ENCODE assay signal across 12 mouse cellular contexts in genomic region chr7:44463556-44464225, GRCm38 (mm10). TPM values are rescaled to one million over a fixed set of nuclear protein-coding genes. Genes with fewer than 3 reads are reported as not detected.
DNase-seq lines count a peak whose midpoint lies in the region; ATAC-seq and TF ChIP-seq lines count a peak whose summit lies in the region.
"Had no signal": no experiment of that assay in that cellular context is flagged by ENCODE, and none has a peak within 500 bp of the region (broad histone marks: within the 10 kb centered on the region; RNA-seq: fewer than 3 reads in every experiment).

No protein-coding gene starts in this region.

- no peaks in the 10 kb centered on the region for H3K9me3 ChIP-seq in liver, embryonic 12.5 days (replicated peaks)
- H3K9me3 ChIP-seq: heart, embryonic 15.5 days; kidney, embryonic 15.5 days; limb, embryonic 10.5 days had no signal

- H3K27me3 ChIP-seq in cerebellum, adult 2 months (ENCODE audit: control insufficient read depth, insufficient read depth, low read length), result no peaks in the 10 kb centered on the region
- peaks cover 74% of the 10 kb centered on the region for H3K27me3 ChIP-seq in liver, embryonic 12.5 days (replicated peaks)

- no peak for DNase-seq in layer of hippocampus, adult 2 months (ENCODE audit: low spot score in 2 of 2)
- no peak for DNase-seq in layer of hippocampus, postnatal 14 days (ENCODE audit: low spot score in 2 of 2)
- DNase-seq in cerebellum, adult 2 months, result peak; percentile 36 to 57
- DNase-seq in adrenal gland, adult (ENCODE audit: inconsistent age in 2 of 2, low spot score in 1 of 2), result no peak
- no peak for DNase-seq in kidney, adult 18-20 months

- H3K36me3 ChIP-seq in liver, embryonic 12.5 days, result no peaks in the 10 kb centered on the region
- H3K36me3 ChIP-seq: kidney, embryonic 15.5 days had no signal

- no peak for TF ChIP-seq CTCF in layer of hippocampus, adult 2 months (conservative IDR thresholded peaks at IDR 0.05)
- no peak for TF ChIP-seq CTCF in cerebellum, adult 2 months (IDR thresholded peaks at IDR 0.05; ENCODE audit: borderline replicate concordance, insufficient read depth, low read depth, low read length)
- TF ChIP-seq CTCF in cortical plate, adult 2 months (IDR thresholded peaks at IDR 0.05; ENCODE audit: extremely low read depth, insufficient read depth, low read length), result no peak

- H3K9ac ChIP-seq in liver, embryonic 12.5 days, result no peak overlapping the region
- H3K9ac ChIP-seq: heart, embryonic 15.5 days; kidney, embryonic 15.5 days had no signal

- peak overlapping the region; percentile 96 for H3K27ac ChIP-seq in layer of hippocampus, adult 2 months
- H3K27ac ChIP-seq in cerebellum, adult 2 months (ENCODE audit: insufficient read depth, low read length), result peak overlapping the region; percentile 80
- peak overlapping the region; percentile 29 for H3K27ac ChIP-seq in cortical plate, adult 2 months (ENCODE audit: insufficient read depth, low read length)
- H3K27ac ChIP-seq in liver, embryonic 12.5 days, result no peak overlapping the region
- H3K27ac ChIP-seq: heart, embryonic 15.5 days; kidney, embryonic 15.5 days; limb, embryonic 10.5 days had no signal

- H3K4me2 ChIP-seq in liver, embryonic 12.5 days, result 0 out of 2 replicates have a peak overlapping the region, but pooled peaks have one; percentile 39

- 45% methylated on average over 10 of the region's 10 CpGs for WGBS in cerebellum, adult 2 months
- 81% methylated on average over 10 of the region's 10 CpGs for WGBS in liver, embryonic 12.5 days (ENCODE audit: insufficient replicate concordance)

- no peak overlapping the region for H3K4me3 ChIP-seq in layer of hippocampus, adult 2 months
- no peak overlapping the region for H3K4me3 ChIP-seq in cerebellum, adult 2 months (replicated peaks; ENCODE audit: insufficient read depth, low read depth, low read length)
- no peak overlapping the region for H3K4me3 ChIP-seq in cortical plate, adult 2 months (ENCODE audit: insufficient read depth, low read length)
- no peak overlapping the region for H3K4me3 ChIP-seq in liver, embryonic 12.5 days
- H3K4me3 ChIP-seq: kidney, embryonic 15.5 days had no signal

- peaks cover 58% of the 10 kb centered on the region for H3K4me1 ChIP-seq in cerebellum, adult 2 months (ENCODE audit: control insufficient read depth, insufficient read depth, low read length)
- H3K4me1 ChIP-seq in cortical plate, adult 2 months (ENCODE audit: control insufficient read depth, insufficient read depth, low read length), result peaks cover 7% of the 10 kb centered on the region; the same call in 1 of the 2 replicates
- H3K4me1 ChIP-seq in liver, embryonic 12.5 days, result peaks cover 58% of the 10 kb centered on the region

- TF ChIP-seq POLR2A in cerebellum, adult 2 months (IDR thresholded peaks at IDR 0.05; ENCODE audit: borderline replicate concordance, insufficient read depth, low read length), result no peak
- no peak for TF ChIP-seq POLR2A in cortical plate, adult 2 months (IDR thresholded peaks at IDR 0.05; ENCODE audit: extremely low read depth, insufficient read depth, low read length)

- no peak for ATAC-seq in liver, embryonic 12.5 days

RNA-seq across cellular contexts. Expression of gene Aspdh, which starts 1.5 kb away (rescaled TPM):
- total RNA-seq in layer of hippocampus, adult 2 months (2021), result 10 to 100 TPM; 12.2 to 18.1 TPM
- 10 to 100 TPM; 15.0 to 15.4 TPM for total RNA-seq in layer of hippocampus, postnatal 14 days (2021)
- polyA plus RNA-seq in cerebellum, adult 2 months (2012; rRNA removed), result 9.3 and 10.2 TPM in 2 replicates
- polyA plus RNA-seq in cortical plate, adult 2 months (2012; rRNA removed), result 8.2 and 8.7 TPM in 2 replicates
- polyA plus RNA-seq in liver, embryonic 12.5 days (2016; fragmentation: Nextera tagmentation; extraction: Ambion mirVana), result 5.5 and 6.4 TPM in 2 replicates
- total RNA-seq: gastrocnemius, adult 18-20 months had no signal
- polyA plus RNA-seq: embryonic facial prominence, embryonic 11.5 days; limb, embryonic 10.5 days had no signal

RNA-seq across cellular contexts. Expression of gene Josd2, which starts 4.1 kb away (rescaled TPM):
- 10 to 100 TPM; 91.3 to 92.0 TPM for total RNA-seq in layer of hippocampus, adult 2 months (2021)
- 10 to 100 TPM; 60.7 to 64.3 TPM for total RNA-seq in layer of hippocampus, postnatal 14 days (2021)
- polyA plus RNA-seq in cerebellum, adult 2 months (2012; rRNA removed), result 273 and 294 TPM in 2 replicates
- 232 and 256 TPM in 2 replicates for polyA plus RNA-seq in cortical plate, adult 2 months (2012; rRNA removed)
- polyA plus RNA-seq in liver, embryonic 12.5 days (2016; fragmentation: Nextera tagmentation; extraction: Ambion mirVana), result 189 and 194 TPM in 2 replicates

RNA-seq across cellular contexts. Expression of gene Emc10, which starts 32.6 kb away (rescaled TPM):
- 100 to 1,000 TPM; 210 to 220 TPM for total RNA-seq in layer of hippocampus, adult 2 months (2021)
- total RNA-seq in layer of hippocampus, postnatal 14 days (2021), result 100 to 1,000 TPM; 163 to 173 TPM
- 302 and 309 TPM in 2 replicates for polyA plus RNA-seq in cerebellum, adult 2 months (2012; rRNA removed)
- 297 and 308 TPM in 2 replicates for polyA plus RNA-seq in cortical plate, adult 2 months (2012; rRNA removed)
- 70.6 and 74.8 TPM in 2 replicates for polyA plus RNA-seq in liver, embryonic 12.5 days (2016; fragmentation: Nextera tagmentation; extraction: Ambion mirVana)

RNA-seq across cellular contexts. Expression of gene Fam71e1, which starts 32.7 kb away (rescaled TPM):
- 10 to 100 TPM; 19.3 to 23.4 TPM for total RNA-seq in layer of hippocampus, adult 2 months (2021)
- total RNA-seq in layer of hippocampus, postnatal 14 days (2021), result 10 to 100 TPM; 29.8 to 48.4 TPM
- polyA plus RNA-seq in cerebellum, adult 2 months (2012; rRNA removed), result 32.6 and 34.0 TPM in 2 replicates
- 27.0 and 29.4 TPM in 2 replicates for polyA plus RNA-seq in cortical plate, adult 2 months (2012; rRNA removed)
- polyA plus RNA-seq in liver, embryonic 12.5 days (2016; fragmentation: Nextera tagmentation; extraction: Ambion mirVana), result 2.8 and 3.3 TPM in 2 replicates

RNA-seq across cellular contexts. Expression of gene Lrrc4b, which starts 34.9 kb away (rescaled TPM):
- 100 to 1,000 TPM; 318 to 334 TPM for total RNA-seq in layer of hippocampus, adult 2 months (2021)
- total RNA-seq in layer of hippocampus, postnatal 14 days (2021), result 100 to 1,000 TPM; 299 to 301 TPM
- polyA plus RNA-seq in cerebellum, adult 2 months (2012; rRNA removed), result 190 and 214 TPM in 2 replicates
- 190 and 192 TPM in 2 replicates for polyA plus RNA-seq in cortical plate, adult 2 months (2012; rRNA removed)
- polyA plus RNA-seq in liver, embryonic 12.5 days (2016; fragmentation: Nextera tagmentation; extraction: Ambion mirVana), result 0.07 TPM in 1 of 2 replicates, not detected in the other

Comparison
In these comparisons a context has a peak if more than half of its experiments do, and no peak if none do; other contexts are left out.
1. DNase-seq: peak in cerebellum, adult 2 months (2 of 2); none in layer of hippocampus, adult 2 months (0 of 2), layer of hippocampus, postnatal 14 days (0 of 2), adrenal gland, adult (0 of 2) and kidney, adult 18-20 months (single experiment).